Mouse (Mus musculus): ENCODE measurements around the gene Endod1.

DNA sequence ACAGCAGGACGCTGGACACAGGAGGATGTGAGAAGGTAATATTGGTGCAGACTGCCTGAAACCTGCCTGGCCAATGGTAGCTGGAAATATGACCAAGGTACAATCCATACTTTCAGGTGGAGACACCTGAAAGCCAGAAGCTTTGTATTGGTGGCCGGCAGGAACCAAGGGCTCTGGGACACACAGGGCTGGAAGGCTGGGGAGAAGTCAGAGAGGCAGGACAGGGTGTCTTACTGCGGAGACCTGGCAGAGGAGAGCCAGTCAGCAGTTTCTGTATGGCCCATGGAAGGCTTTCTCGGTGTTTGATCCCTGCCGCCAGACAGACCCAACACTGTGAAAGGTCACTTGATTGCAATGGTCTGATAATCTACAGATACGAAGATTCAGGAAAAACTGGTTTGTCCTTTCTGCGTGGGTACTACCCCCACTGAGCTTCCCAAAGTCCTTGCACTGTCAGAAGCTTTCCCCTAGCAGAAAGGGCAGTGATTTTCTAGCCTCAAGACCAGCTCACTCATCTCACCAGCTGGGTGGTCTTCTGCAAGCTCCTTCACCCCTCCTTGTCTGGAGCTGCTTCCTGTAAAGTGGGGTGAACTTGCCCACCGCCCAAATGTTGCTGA lies 1.4 kb downstream of the Endod1 start:
- no peak for TF ChIP-seq CTCF (IDR thresholded peaks at IDR 0.05; ENCODE audit: low read depth)
- no peak for TF ChIP-seq EP300 (optimal IDR thresholded peaks at IDR 0.05)

Measured in stomach, postnatal 0 days (tissue).